Mouse (Mus musculus) intestine, embryonic 16.5 days (tissue): ENCODE data around the gene Slc7a7. TPM values are rescaled to one million over a fixed set of nuclear protein-coding genes. Genes with fewer than 3 reads are reported as not detected.

Experiments used
- ATAC-seq: fragments of 200-750 bp; cut with Nextera tagmentation; 2 replicates; pipeline ENCODE4 v1.8.0; 2017; ENCODE audit warnings: moderate TSS enrichment, moderate library complexity
- H3K27ac ChIP-seq: fragments of 300-500 bp; sonication (generic); 2 replicates; pipeline ENCODE4 v1.5.1; 2014; ENCODE audit warnings: mild to moderate bottlenecking, low read length
- H3K27me3 ChIP-seq: fragments of 300-500 bp; sonication (generic); replicated peaks from 2 replicates; pipeline ENCODE4 v1.6.1; 2014; ENCODE audit warnings: low read length, control low read depth, mixed read lengths; ENCODE audit not compliant: control insufficient read depth, insufficient read depth
- H3K36me3 ChIP-seq: fragments of 300-500 bp; sonication (generic); 2 replicates; pipeline ENCODE4 v1.6.1; 2014; ENCODE audit warnings: low read length, control low read depth; ENCODE audit not compliant: control insufficient read depth, insufficient read depth
- H3K4me1 ChIP-seq: fragments of 300-500 bp; sonication (generic); 2 replicates; pipeline ENCODE4 v1.6.1; 2014; ENCODE audit warnings: low read length, control low read depth, mixed read lengths; ENCODE audit not compliant: control insufficient read depth, insufficient read depth
- H3K4me2 ChIP-seq: fragments of 300-500 bp; sonication (generic); 2 replicates; pipeline ENCODE4 v1.6.1; 2014; ENCODE audit warnings: low read depth, low read length, control low read depth
- H3K4me3 ChIP-seq: fragments of 300-500 bp; sonication (generic); 2 replicates; pipeline ENCODE4 v1.5.1; 2014; ENCODE audit warnings: mild to moderate bottlenecking, low read length
- H3K9ac ChIP-seq: fragments of 300-500 bp; sonication (generic); 2 replicates; pipeline ENCODE4 v1.6.1; 2014; ENCODE audit warnings: low read depth, low read length
- H3K9me3 ChIP-seq: fragments of 300-500 bp; sonication (generic); 2 replicates; pipeline ENCODE4 v1.6.1; 2016; ENCODE audit warnings: low read length, control low read depth; ENCODE audit not compliant: control insufficient read depth
- WGBS: fragments of 180-500 bp; shearing (Covaris S2); extraction: QIAGEN DNeasy Blood & Tissue Kit; methylation state at CpG from one replicate; pipeline ENCODE4 v1.1.7; 2014; 5-methylcytosine and 5-hydroxymethylcytosine counted together
- polyA plus RNA-seq: library from polyadenylated mRNA; unstranded; fragments of >200 nt; fragmentation: Nextera tagmentation; extraction: Ambion mirVana; gene quantifications from 2 replicates; pipeline ENCODE4 v1.2.1, GENCODE M21; 2015

Gene Slc7a7
- polyA plus RNA-seq, 1 experiment from 2014 or later: 93.8 TPM

DNA sequence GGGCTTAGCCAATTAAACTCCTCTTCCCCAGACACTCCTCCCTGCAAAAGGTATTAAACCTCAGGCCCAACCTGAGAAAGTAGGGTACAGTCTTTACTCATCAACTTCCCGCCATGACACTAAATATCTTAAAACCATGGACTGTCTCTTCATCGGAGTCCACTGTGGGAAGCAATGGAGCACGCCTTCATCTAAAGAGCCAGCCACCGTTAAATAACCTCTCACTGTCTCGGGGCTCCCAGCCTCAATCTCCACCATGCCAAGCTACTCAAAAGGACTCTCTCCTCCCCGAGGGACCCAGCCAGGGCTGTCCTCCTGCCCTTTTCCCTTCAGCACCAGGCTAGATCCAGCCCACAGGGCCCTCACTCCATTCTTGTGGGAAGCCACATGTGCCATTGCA, 47.0 kb downstream of the Slc7a7 start:
- WGBS: 96% methylated on average over 6 of the region's 6 CpGs
- Histone ChIP-seq H3K27me3 (no peaks in the 10 kb centered on the region), H3K9ac (no peak overlapping the region), H3K4me3 (no peak overlapping the region), H3K4me2 (no peak overlapping the region), H3K9me3 (no peaks in the 10 kb centered on the region), H3K27ac (no peak overlapping the region), H3K4me1 (no peaks in the 10 kb centered on the region), H3K36me3 (peaks cover 37% of the 10 kb centered on the region)
- ATAC-seq: no peak

DNA sequence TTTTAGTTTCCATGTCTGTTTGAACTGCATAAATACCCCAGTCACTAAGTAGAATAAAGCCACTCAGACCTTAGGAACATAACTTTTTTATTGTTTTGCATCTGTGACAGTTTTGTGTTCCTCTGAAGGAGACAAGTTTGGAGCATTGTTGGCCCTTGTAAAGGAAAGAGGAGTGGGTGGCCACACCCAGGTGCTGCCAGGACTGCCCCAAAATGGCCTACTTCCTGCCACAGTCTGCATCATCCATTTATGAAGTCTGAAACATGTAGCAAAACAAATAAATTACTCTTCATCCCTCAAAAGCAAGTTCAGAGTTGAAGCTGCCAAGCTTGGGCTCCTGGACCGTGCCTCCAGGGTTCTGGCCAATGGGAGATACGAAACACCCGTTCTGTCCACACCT, 48.2 kb downstream of the Slc7a7 start:
- Histone ChIP-seq H3K9ac (no peak overlapping the region), H3K36me3 (peaks cover 37% of the 10 kb centered on the region)
- ATAC-seq: no peak

DNA sequence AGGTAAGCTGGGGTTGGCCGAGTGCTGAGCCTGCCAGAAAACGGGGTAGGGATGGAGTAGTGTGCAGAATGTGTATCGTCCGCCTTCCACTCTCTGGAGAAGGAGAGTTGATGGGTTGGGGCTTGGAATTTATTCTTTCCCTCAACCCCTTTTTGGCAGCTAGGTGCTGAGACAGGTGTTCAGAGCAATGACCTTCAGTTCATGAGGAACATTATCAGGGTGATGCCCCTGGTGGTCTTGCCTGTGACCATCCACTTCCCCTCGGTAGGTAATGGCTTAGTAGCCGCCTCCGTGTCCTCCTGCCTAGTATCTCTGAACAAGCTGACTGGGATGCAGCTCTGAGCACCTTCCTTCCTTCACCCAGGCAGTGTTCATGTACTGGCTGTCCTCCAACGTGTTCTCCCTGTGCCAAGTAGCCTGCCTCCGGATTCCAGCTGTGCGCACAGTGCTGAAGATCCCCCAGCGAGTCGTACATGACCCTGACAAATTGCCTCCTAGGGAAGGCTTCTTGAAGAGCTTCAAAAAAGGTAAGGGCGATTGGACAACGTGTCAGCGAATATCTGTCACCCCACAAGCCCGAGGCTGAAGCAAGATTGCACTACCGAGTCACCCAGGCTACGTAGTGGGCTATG, 50.0 kb downstream of the Slc7a7 start:
- H3K4me1 ChIP-seq: no peaks in the 10 kb centered on the region
- WGBS: 84% methylated on average over 18 of the region's 18 CpGs
- H3K27me3 ChIP-seq: no peaks in the 10 kb centered on the region
- no peak overlapping the region for H3K4me2 ChIP-seq
- H3K9ac ChIP-seq: no peak overlapping the region
- no peak overlapping the region for H3K27ac ChIP-seq
- no peak for ATAC-seq
- no peaks in the 10 kb centered on the region for H3K9me3 ChIP-seq
- H3K4me3 ChIP-seq: no peak overlapping the region
- H3K36me3 ChIP-seq: peaks cover 40% of the 10 kb centered on the region

More for the DNA sequence above, 48.2 kb downstream of the Slc7a7 start:
- WGBS: 96% methylated on average over 3 of the region's 3 CpGs
- no peaks in the 10 kb centered on the region for H3K9me3 ChIP-seq
- H3K4me3 ChIP-seq: no peak overlapping the region
- H3K27me3 ChIP-seq: no peaks in the 10 kb centered on the region
- no peak overlapping the region for H3K27ac ChIP-seq
- no peaks in the 10 kb centered on the region for H3K4me1 ChIP-seq
- no peak overlapping the region for H3K4me2 ChIP-seq

DNA sequence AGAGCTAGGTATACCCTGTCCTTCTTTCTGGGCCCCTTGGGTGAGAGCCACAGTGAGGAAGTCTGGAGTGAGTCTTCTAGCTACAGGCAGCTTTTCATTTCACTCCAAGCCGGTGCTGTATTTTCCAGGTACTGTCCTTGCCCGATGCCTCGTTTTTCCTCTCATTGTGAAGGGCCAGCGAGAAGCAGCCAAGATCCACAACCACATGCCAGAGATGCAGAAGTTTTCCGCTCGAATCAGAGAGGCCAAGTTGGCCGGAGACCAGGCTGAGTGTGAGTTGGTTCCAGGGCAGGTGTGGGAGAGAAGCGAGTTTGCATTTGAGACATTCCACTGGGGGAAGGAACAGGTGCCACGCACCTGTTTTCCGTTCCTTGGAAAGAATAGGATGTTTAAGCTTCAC, 51.0 kb downstream of the Slc7a7 start:
- no peak overlapping the region for H3K4me2 ChIP-seq
- WGBS: 90% methylated on average over 10 of the region's 10 CpGs
- H3K27ac ChIP-seq: no peak overlapping the region
- H3K36me3 ChIP-seq: peaks cover 39% of the 10 kb centered on the region
- H3K9ac ChIP-seq: no peak overlapping the region
- no peaks in the 10 kb centered on the region for H3K27me3 ChIP-seq
- no peak overlapping the region for H3K4me3 ChIP-seq
- H3K9me3 ChIP-seq: no peaks in the 10 kb centered on the region
- no peak for ATAC-seq
- peaks cover 2% of the 10 kb centered on the region; the same call in 1 of the 2 replicates for H3K4me1 ChIP-seq

DNA sequence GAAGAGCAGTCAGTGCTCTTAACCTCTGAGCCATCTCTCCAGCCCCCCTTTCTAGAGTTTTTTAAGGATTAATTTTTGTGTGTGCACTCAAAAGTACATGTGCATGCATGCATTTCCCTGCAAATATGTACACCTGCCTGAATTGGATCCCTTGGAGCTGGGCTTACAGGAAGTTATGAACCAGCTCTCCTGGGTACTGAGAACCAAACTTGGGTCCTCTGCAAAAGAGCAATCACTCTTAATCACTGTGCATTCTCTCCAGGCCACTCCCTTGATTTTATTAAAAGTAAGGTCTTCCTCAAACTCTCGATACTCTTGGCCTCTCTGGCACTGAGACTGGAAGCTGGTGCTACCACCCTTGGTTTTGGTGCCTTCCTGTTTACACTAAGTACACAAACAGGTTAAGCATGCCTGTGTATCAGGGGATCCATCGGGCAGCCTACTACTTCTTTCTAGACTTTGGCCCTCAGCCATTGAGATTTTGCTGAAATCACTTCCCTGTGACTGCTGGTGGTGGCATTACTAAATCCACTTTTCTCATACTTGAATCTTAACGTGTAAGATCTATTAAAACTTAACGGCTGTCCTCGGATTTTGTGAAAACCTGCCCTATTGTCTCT, 52.4 kb downstream of the Slc7a7 start:
- Histone ChIP-seq H3K9me3 (no peaks in the 10 kb centered on the region), H3K4me1 (peaks cover 2% of the 10 kb centered on the region; the same call in 1 of the 2 replicates), H3K4me2 (no peak overlapping the region), H3K9ac (no peak overlapping the region), H3K4me3 (no peak overlapping the region), H3K27ac (no peak overlapping the region), H3K36me3 (peaks cover 33% of the 10 kb centered on the region), H3K27me3 (no peaks in the 10 kb centered on the region)
- WGBS: 72% methylated on average over 5 of the region's 5 CpGs
- peak; percentile 12; the same call in 1 of the 2 replicates for ATAC-seq

DNA sequence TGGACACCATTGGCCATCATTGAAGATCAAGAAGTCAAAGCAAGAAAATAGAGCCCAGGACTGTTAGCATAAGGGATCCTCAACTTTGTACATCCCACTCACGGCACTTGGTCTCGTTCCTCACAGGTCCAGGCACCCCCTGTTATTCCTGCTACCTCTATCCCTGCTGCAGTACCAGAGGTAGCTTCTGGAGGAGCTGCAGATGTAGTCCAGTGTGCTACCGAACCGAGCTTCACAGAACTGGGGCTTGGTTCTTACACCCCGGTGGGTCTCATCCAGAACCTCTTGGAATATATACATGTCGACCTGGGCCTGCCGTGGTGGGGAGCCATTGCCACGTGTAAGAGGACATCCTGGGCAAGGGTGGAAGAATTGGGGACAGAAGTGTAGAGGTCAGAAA, 54.4 kb downstream of the Slc7a7 start:
- Histone ChIP-seq H3K4me2 (no peak overlapping the region), H3K27me3 (no peaks in the 10 kb centered on the region), H3K9ac (no peak overlapping the region), H3K4me3 (no peak overlapping the region), H3K27ac (no peak overlapping the region), H3K9me3 (no peaks in the 10 kb centered on the region), H3K36me3 (peaks cover 15% of the 10 kb centered on the region), H3K4me1 (peaks cover 2% of the 10 kb centered on the region; the same call in 1 of the 2 replicates)
- no peak for ATAC-seq
- WGBS: 97% methylated on average over 8 of the region's 8 CpGs

DNA sequence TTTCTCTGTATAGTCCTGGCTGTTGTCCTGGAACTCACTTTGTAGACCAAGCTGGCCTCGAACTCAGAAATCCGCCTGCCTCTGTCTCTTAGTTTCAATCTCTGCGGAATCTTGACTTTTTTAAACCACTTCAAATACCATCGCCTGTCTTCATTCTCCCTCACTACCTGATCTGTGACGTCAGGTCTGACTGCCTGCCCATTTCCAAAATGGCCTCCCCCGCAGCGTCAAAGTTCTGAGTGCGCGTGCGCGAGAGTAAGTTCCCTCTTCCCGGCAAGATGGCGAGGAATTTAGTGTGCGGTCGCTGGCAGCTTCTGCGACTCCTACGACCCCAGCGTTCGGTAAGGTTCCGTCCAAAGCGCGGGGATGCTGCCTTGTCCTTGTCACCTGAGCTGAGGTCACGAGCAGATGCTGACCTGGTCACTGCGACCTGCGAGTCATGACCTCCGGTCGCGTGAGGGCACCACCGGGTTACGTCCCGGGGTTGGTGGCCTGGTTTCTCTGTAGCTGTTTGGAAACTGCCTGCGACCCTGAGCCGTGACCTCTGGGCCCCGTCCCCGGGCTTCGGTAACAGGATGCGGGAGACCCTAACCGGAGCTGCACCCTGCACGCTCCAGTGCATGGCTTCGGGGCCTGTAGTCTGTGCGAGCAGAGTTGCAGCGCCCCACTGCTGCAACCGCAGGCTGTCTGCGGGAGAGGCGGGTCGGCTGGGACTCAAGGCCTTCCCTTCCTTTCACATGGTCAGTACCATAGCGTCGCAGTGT, 56.8 kb downstream of the Slc7a7 start, which contains the start of gene Oxa1l:
TSS of gene Oxa1l (plus strand) at position 258 of the 764 bp plus-strand sequence.
- H3K9me3 ChIP-seq: no peaks in the 10 kb centered on the region
- WGBS: under 1% methylated on average over 48 of the region's 48 CpGs
- H3K27ac ChIP-seq: peak within 1 kb of the TSS; percentile 87
- peak within 1 kb of the TSS; percentile 95 for H3K9ac ChIP-seq
- H3K4me1 ChIP-seq: peaks cover 2% of the 10 kb centered on the region; the same call in 1 of the 2 replicates
- peak within 1 kb of the TSS; percentile 93 for H3K4me3 ChIP-seq
- peak within 1 kb of the TSS; percentile 72 for H3K4me2 ChIP-seq
- H3K36me3 ChIP-seq: peaks cover 7% of the 10 kb centered on the region; the same call in 1 of the 2 replicates
- ATAC-seq: peak; percentile 90
- no peaks in the 10 kb centered on the region for H3K27me3 ChIP-seq

DNA sequence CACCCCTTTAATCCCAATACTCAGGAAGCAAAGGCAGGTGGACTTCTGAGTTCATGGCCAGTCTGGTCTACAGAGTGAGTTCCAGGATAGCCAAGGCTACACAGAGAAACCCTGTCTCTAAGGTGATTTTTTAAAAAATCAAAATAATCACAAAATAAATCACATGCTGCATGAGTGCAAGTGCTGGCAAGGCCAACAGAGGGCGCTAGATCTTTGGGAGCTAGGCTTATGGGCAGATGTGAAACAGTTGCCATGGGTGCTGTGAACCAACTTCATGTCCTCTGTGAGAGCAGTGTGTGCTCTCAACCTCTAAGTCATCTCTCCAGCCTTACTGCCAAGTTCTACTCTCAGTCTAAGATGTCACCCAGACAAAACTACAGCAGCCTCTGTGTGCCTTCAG, 63.2 kb downstream of the Slc7a7 start:
- no peaks in the 10 kb centered on the region for H3K9me3 ChIP-seq
- WGBS: 29% methylated on average over 1 of the region's 1 CpGs
- H3K27ac ChIP-seq: no peak overlapping the region
- H3K9ac ChIP-seq: no peak overlapping the region
- no peak overlapping the region for H3K4me2 ChIP-seq
- no peak overlapping the region for H3K4me3 ChIP-seq
- H3K4me1 ChIP-seq: no peaks in the 10 kb centered on the region
- H3K36me3 ChIP-seq: no peaks in the 10 kb centered on the region
- ATAC-seq: no peak
- H3K27me3 ChIP-seq: no peaks in the 10 kb centered on the region

DNA sequence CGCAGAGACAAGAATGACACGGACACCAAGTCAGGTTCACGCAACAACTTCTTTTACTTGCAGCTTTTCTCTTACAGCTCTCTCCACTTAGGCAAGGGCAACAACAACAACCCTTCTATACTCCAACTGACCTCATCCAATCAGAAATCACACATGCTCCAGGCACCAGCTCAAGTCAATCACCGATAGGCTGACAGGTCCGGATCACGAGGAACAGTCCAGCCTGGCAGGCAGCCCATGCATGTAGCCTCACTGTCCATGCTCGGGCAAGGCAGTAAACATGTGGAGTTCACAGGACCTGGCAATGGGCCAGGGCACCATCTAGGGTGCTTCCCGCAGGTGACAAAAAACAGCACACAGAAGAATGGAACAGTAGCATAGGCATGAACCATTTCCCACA, 65.3 kb downstream of the Slc7a7 start:
- peaks cover 3% of the 10 kb centered on the region; the same call in 1 of the 2 replicates for H3K9me3 ChIP-seq
- no peak overlapping the region for H3K4me2 ChIP-seq
- H3K4me3 ChIP-seq: no peak overlapping the region
- no peak for ATAC-seq
- no peaks in the 10 kb centered on the region for H3K36me3 ChIP-seq
- no peak overlapping the region for H3K27ac ChIP-seq
- H3K4me1 ChIP-seq: no peaks in the 10 kb centered on the region
- no peak overlapping the region for H3K9ac ChIP-seq
- no peaks in the 10 kb centered on the region for H3K27me3 ChIP-seq
- 76% methylated on average over 8 of the region's 8 CpGs for WGBS
